Mouse (Mus musculus) liver (tissue): ENCODE data around the gene Sox18.

Experiments used
- DNase-seq: peaks from one replicate; pipeline ENCODE4 v3.0.0-alpha.2; 2020; ENCODE audit warnings: mixed read lengths

The Sox18 gene

GRCm38 (mm10) chr2:181645666-181646065 is 25.8 kb downstream of the Sox18 start:
- DNase-seq = no peak

GRCm38 (mm10) chr2:181644361-181644760 is 27.1 kb downstream of the Sox18 start:
- DNase-seq = peak; percentile 61

GRCm38 (mm10) chr2:181635865-181636264 is 35.6 kb downstream of the Sox18 start:
- no peak for DNase-seq

- DNase-seq = no peak
Observed at GRCm38 (mm10) chr2:181632624-181633023, 38.8 kb downstream of the Sox18 start.

- no peak for DNase-seq
Observed at GRCm38 (mm10) chr2:181628471-181628870, 43.0 kb downstream of the Sox18 start.

GRCm38 (mm10) chr2:181623401-181623800 is 48.0 kb downstream of the Sox18 start:
- DNase-seq = peak; percentile 10
